Mouse (Mus musculus) thymus, adult 2 months (tissue): ENCODE data around the gene Mvd.

ENCODE experiments used
- CTCF ChIP-seq: fragments of 200-500 bp; IDR thresholded peaks from 2 replicates; pipeline ENCODE4 v1.5.1; 2012; ENCODE audit warnings: mild to moderate bottlenecking, control low read depth, low read length, moderate library complexity, borderline replicate concordance; ENCODE audit not compliant: control insufficient read depth, poor library complexity, insufficient read depth; ENCODE audit errors: extremely low read depth
- POLR2A ChIP-seq: fragments of 200-500 bp; IDR thresholded peaks from 2 replicates; pipeline ENCODE4 v1.6.1; 2012; ENCODE audit warnings: mild to moderate bottlenecking, low read length, control low read depth, moderate library complexity; ENCODE audit not compliant: control insufficient read depth, poor library complexity, insufficient read depth; ENCODE audit errors: extremely low read depth

DNA sequence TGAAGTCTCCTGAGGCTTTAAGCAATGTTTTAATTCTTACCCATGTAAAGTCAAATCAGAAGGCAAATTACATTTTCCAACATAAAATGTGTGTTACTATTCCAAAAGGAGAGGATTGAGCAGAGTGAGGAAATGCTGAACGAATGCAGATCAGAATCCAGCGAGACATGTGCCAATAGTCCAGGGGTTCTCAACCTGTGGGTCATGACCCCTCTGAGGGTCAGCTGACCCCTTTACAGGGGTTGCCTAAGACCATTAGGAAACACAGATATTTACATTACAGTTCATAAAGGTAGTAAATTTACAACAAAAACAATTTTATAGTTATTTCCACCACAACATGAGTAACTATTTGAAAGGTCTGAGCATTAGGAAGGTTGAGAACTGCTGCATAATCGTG lies 52.5 kb downstream of the Mvd start:
- no peak for TF ChIP-seq CTCF
- TF ChIP-seq POLR2A: no peak
